Mouse (Mus musculus): ENCODE measurements around the gene Nudt6.

The Nudt6 gene

GRCm38 (mm10) chr3:37420072-37420471 is at the start of gene Nudt6:
TSS of gene Nudt6 (minus strand) at chr3:37420211.
- peak; percentile 96 for DNase-seq

DNA sequence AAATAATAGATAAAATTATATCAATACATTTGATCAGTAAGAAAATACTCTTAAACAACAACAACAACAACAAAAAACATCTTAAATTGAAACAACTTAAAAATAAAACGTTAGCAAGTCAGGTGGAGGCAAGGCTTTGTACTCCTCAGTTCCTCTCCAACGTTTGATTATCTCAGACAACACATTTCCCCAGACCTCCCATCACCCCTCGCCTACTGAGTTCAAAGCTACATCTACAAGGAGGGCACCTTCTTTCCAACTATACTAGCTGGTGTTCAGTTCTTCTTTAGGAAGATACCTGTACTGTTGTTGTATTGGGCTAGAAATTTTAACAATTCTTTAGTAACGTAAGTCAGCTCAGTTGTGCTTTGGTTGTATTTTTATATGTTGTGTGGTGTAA is 49.3 kb upstream of the Nudt6 start:
- no peak for DNase-seq

DNA sequence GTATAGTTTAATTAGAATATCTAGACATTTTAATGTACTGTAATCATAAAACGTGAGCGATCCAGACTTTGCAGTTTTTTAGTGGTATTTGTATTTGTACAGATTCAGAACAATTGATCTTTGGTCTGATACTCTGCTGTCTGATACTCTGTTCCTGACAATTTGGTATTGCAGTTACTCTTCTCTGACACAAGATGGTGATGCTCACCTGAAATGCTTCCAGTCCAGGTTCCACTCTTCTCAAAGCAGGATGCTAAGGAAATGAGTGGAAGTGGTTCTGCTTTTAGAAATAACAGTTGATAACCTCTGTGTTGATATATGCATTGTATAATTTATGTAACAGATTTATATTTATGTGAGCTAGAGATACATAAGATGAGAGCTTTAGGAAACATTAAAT is 48.2 kb upstream of the Nudt6 start:
- peak; percentile 7 for DNase-seq

GRCm38 (mm10) chr3:37455992-37456391 is 36.0 kb upstream of the Nudt6 start:
- DNase-seq, result no peak

GRCm38 (mm10) chr3:37443409-37443808 is 23.4 kb upstream of the Nudt6 start:
- no peak for DNase-seq

DNA sequence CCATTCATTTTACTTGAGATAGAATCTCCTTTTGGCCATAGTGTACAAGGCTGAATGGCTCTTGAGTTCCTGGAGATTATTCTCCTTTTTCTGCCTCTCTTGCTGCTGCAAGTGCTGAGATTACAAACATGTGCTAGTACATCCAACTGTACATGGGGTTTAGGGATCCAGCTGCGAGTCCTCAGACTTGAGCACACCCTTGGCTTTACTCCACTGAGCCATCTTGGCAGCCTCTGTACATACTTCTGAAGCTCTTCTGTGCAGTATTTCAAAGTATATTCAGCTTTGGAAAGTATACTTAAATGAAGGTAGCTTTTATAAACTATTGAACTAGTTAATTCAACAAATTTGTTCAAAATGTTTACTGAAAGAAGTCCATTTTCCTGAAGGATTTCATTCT is 19.8 kb upstream of the Nudt6 start:
- DNase-seq, result peak; percentile 20

- no peak for DNase-seq
Observed at GRCm38 (mm10) chr3:37430359-37430758, 10.3 kb upstream of the Nudt6 start.

DNA sequence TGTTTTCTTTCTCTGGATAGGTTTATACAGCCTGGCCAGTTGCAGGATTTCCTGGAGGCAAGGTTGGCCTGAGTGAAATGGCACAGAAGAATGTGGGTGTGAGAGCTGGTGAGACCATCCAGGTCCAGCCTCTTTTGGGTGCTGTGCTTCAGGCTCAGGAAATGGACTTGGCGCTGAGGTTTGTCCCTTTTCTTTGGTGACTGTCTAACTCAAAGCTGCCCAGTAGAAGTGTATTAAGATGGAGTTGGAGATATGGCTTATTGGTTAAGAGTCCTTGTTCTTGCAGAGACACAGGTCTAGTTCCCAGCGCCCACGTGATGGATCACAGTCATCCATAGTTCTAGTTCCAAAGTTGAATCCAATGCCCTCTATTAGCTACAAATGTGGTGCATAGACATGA is 6.1 kb upstream of the Nudt6 start:
- no peak for DNase-seq

DNA sequence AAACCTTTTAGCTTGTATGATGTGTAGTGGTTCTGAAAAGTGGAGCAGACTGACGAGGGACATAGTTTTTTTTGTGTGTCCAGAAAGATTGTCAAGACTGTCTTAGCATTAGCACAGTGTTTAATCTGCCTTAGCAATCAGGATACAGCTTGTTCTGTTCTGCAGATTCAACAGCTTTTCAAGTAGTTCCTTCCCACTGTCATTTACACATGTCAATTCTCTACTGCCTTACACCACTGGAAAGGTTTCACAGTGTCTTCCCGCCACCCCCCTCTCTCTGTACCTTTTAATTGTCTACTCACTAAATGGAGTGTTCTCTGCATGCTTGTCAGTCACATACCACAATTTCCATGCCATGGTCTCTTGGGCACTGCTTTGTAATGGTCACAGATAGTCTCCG is 1.2 kb upstream of the Nudt6 start:
- DNase-seq, result no peak

- no peak for DNase-seq
Observed at GRCm38 (mm10) chr3:37420641-37421040, 630 bp upstream of the Nudt6 start.

DNA sequence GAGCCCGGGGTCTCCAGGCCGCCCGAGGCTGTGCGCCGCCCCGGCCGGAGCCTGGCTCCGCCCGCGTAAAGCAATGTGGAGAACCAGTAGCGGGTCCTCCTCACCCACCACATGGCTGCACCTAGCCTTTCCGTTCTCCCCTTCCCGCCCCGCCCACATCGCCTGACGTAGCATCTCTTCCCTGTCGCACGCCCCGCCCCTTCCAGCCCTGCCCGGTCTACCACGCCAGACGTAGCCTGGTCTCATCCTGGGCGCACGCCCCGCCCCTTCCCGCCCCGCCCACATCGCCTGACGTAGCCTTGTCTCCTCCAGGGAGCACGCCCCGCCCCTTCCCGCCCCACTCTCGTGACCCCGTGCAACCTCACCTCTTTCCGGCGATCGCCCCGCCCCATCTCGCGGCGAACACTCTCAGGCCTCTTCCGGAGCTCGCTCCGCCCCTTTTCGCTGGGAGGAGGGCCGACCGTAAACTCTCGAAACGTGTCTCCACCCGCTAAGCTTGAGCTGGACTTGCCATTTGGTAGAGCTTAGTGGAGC is 486 bp downstream of the Nudt6 start, which contains the start of gene Spata5:
Gene Spata5 (plus strand): TSS at position 439 of the 534 bp plus-strand sequence.
- peak; percentile 99 for DNase-seq

DNA sequence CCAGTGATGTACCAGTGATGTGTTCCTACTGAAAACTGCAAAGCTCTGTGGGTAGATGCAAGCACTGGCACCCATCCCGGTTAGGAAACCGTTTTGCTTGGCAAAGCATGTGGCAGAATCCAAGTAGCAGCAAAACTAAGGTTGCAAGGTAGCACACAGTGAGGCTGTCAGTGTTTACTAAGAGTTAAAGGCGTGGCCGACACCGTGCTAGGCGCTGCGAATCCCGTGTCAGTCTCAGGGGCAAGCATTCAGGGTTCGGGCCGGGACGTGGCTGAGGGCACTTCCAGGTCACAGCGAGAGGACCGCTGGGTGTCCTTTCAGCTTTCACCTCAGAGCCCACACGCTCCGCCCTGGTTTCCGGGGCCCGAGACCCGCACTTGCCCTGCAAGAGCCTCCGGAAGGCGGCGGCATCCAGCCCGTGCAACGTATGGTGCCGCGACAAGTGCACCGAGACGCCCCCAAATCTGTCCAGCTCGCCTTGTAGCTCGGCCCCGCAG is 1.0 kb downstream of the Nudt6 start:
- no peak for DNase-seq

- DNase-seq, result no peak
Observed at GRCm38 (mm10) chr3:37418341-37418740, 1.7 kb downstream of the Nudt6 start.

- DNase-seq, result peak; percentile 89
Observed at GRCm38 (mm10) chr3:37414413-37414960, 5.5 kb downstream of the Nudt6 start.

DNA sequence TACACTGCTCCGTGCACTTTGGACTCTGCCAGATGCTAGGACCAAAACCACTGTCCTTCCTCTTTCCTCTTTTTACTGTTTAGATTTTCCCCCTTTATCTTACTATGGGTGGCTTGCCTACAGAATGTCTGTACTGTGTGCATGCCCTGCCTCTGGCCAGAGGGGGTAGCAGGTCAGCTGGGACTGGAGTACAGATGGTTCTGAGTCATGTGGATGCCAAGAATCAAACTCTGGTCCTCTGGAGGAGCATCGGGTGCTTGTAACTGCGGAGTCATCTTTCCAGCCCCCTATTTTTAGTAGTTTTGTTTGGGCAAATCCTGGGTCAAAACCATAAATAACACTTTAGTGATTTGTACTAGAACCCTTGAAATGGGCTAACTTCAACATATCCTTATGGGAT is 6.6 kb downstream of the Nudt6 start:
- no peak for DNase-seq

GRCm38 (mm10) chr3:37407598-37407997 is 12.4 kb downstream of the Nudt6 start:
- DNase-seq, result no peak

- DNase-seq, result peak; percentile 45
Observed at GRCm38 (mm10) chr3:37401729-37402610, 18.0 kb downstream of the Nudt6 start.

GRCm38 (mm10) chr3:37398661-37399395 is 21.2 kb downstream of the Nudt6 start:
- DNase-seq, result peak; percentile 84

DNA sequence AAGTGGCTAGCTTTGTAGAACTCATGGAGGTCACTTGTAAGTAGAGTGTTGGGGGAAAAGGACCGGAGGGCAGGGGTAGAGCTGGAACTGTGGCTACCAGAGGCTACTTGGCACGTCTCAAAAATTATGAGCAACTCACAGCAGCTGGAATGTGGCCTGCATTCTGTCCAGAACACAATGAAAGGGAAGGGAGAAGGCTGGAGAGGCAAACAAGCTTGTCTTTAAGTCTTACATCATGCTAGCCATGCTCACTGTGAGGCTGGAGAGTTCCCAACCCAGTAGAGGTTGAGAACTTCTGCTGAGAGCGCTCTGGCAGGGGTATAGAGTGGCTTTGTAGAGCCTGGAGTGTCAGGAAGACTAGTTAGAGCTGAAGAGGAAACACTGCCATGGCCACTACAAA is 22.4 kb downstream of the Nudt6 start:
- no peak for DNase-seq

DNA sequence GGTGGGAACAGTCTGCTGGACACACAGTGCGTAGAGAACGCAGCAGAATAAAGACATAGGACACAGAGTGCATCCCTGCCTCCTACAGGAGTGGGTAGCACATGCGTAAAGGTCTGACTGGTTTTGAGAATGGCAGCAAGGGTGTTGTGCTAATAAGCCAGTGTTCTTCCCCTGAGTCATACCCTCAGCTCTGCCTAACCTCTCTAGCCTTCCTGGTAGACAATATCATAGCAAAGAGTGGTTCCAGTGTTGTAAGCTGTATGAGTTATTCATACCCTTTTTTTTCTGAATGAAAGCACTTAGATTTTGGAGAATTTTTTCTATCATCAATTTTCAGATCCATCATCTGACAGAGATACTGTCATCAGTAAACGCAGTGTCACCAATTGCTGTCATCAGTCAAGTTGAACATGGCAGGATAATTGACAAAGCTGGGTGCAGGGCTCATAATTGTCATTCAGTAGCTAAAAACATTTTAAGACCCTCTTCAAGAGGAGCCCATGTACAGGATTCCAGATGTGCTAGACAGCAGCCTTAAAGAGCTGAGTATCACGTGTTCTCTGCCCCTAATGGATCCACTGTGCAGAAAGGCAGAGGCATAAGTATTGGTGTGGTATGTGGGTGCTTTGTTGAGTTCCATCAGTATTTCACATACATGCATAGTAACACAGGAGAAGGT is 22.9 kb downstream of the Nudt6 start:
- DNase-seq, result no peak

DNA sequence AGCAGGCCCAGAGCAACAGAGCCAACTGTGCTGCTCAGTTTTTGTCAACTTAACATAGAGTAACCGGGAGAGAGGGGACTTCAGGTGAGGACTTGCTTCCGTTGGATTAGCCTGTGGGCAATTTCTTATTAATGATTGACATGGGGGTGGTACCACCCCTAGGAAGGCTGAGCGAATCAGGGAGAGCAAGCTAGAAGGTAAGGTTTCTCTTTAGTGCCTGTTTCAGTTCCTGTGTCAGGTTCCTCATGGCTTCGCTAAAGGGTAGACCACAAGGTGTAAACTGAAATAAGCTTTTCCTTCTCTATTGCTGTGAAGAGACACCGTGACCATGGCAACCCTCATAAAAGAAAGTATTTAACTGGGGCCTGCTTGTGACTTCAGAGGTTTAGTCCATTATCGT is 32.7 kb downstream of the Nudt6 start:
- DNase-seq, result no peak

GRCm38 (mm10) chr3:37383096-37383765 is 36.8 kb downstream of the Nudt6 start:
- peak; percentile 24 for DNase-seq
